Mouse (Mus musculus) limb, embryonic 14.5 days (tissue): Measurements from ENCODE around the gene Fam177a. TPM values are rescaled to one million over a fixed set of nuclear protein-coding genes. Genes with fewer than 3 reads are reported as not detected.
"Not testable (repeated sequence)": the region's sequence is repeated elsewhere in the genome, so short reads cannot be mapped to it uniquely, and the experiment has no call there.

Experiments
- ATAC-seq: fragments of 200-750 bp; cut with Nextera tagmentation; 2 replicates; pipeline ENCODE4 v1.8.0; 2017; ENCODE audit warnings: low read depth, moderate number of reproducible peaks, moderate TSS enrichment; ENCODE audit not compliant: low FRiP score
- DNase-seq: peaks from one replicate; pipeline ENCODE4 v3.0.0-alpha.2; 2015; ENCODE audit warnings: low spot score
- H3K27ac ChIP-seq: fragments of 300-500 bp; sonication (generic); replicated peaks from 2 replicates; pipeline ENCODE4 v1.5.1; 2014; ENCODE audit warnings: low read depth, mild to moderate bottlenecking, low read length, moderate library complexity, mixed read lengths
- H3K27me3 ChIP-seq: fragments of 300-500 bp; sonication (generic); 2 replicates; pipeline ENCODE4 v1.6.1; 2014; ENCODE audit warnings: low read length, mixed read lengths; ENCODE audit not compliant: control insufficient read depth, insufficient read depth
- H3K36me3 ChIP-seq: fragments of 300-500 bp; sonication (generic); 2 replicates; pipeline ENCODE4 v1.6.1; 2014; ENCODE audit warnings: mild to moderate bottlenecking, low read length, moderate library complexity, mixed read lengths; ENCODE audit not compliant: control insufficient read depth, insufficient read depth
- H3K4me1 ChIP-seq: fragments of 300-500 bp; sonication (generic); 2 replicates; pipeline ENCODE4 v1.6.1; 2014; ENCODE audit warnings: antibody characterized with exemption, low read length, mixed read lengths; ENCODE audit not compliant: control insufficient read depth, insufficient read depth
- H3K4me2 ChIP-seq: fragments of 300-500 bp; sonication (generic); replicated peaks from 2 replicates; pipeline ENCODE4 v1.6.1; 2014; ENCODE audit warnings: low read depth, mild to moderate bottlenecking, low read length, moderate library complexity; ENCODE audit not compliant: severe bottlenecking
- H3K4me3 ChIP-seq: fragments of 300-500 bp; sonication (generic); replicated peaks from 2 replicates; pipeline ENCODE4 v1.5.1; 2014; ENCODE audit warnings: low read length
- H3K9ac ChIP-seq: fragments of 300-500 bp; sonication (generic); 2 replicates; pipeline ENCODE4 v1.6.1; 2014; ENCODE audit warnings: mild to moderate bottlenecking, low read depth, low read length, moderate library complexity; ENCODE audit not compliant: severe bottlenecking
- H3K9me3 ChIP-seq: fragments of 300-500 bp; sonication (generic); 2 replicates; pipeline ENCODE4 v1.6.1; 2016; ENCODE audit warnings: low read length; ENCODE audit not compliant: control insufficient read depth
- POLR2A ChIP-seq: fragments of 200-500 bp; IDR thresholded peaks from 2 replicates; pipeline ENCODE4 v1.8.0; 2012; ENCODE audit warnings: inconsistent platforms, mild to moderate bottlenecking, moderate library complexity, borderline replicate concordance; ENCODE audit not compliant: insufficient read depth, insufficient read length; ENCODE audit errors: extremely low read depth
- WGBS: fragments of 180-500 bp; shearing (Covaris S2); extraction: QIAGEN DNeasy Blood & Tissue Kit; methylation state at CpG from one replicate; pipeline ENCODE4 v1.1.7; 2014; 5-methylcytosine and 5-hydroxymethylcytosine counted together
- polyA plus RNA-seq, 2 experiments: library from polyadenylated mRNA; depleted of rRNA in 1 of 2; stranded (reverse) in 1 of 2; unstranded in 1 of 2; fragments of >200 nt; fragmentation: Nextera tagmentation in 1 of 2; extraction: Ambion mirVana in 1 of 2; gene quantifications; 2 replicates each; pipeline versions ENCODE4 v1.2.1 to v1.2.3; 2012 to 2014

The Fam177a gene
- polyA plus RNA-seq (2012; rRNA removed) = 9.0 and 9.5 TPM in 2 replicates
- 17.5 and 25.3 TPM in 2 replicates for polyA plus RNA-seq (2014; fragmentation: Nextera tagmentation; extraction: Ambion mirVana)

- not testable (repeated sequence) for H3K27me3 ChIP-seq, H3K4me2 ChIP-seq, DNase-seq, H3K4me3 ChIP-seq, H3K4me1 ChIP-seq, H3K9ac ChIP-seq, H3K9me3 ChIP-seq, H3K36me3 ChIP-seq, H3K27ac ChIP-seq
- no CpG with 5 or more reads among the region's 40 CpGs for WGBS
- peak; percentile 97 for ATAC-seq
Observed at GRCm38 (mm10) chr12:55124242-55124641, at the start of gene Fam177a. Gene Fam177a (plus strand): TSS chr12:55124469.

- H3K4me2 ChIP-seq = no peak overlapping the region
- no peaks in the 10 kb centered on the region for H3K4me1 ChIP-seq
- no peak for TF ChIP-seq POLR2A
- no peaks in the 10 kb centered on the region for H3K27me3 ChIP-seq
- WGBS = 99% methylated on average over 2 of the region's 2 CpGs
- no peak overlapping the region for H3K27ac ChIP-seq
- DNase-seq (no peak), ATAC-seq (no peak)
- no peaks in the 10 kb centered on the region for H3K9me3 ChIP-seq
- H3K4me3 ChIP-seq = no peak overlapping the region
- no peak overlapping the region for H3K9ac ChIP-seq
- H3K36me3 ChIP-seq = 0 out of 2 replicates have a peak, but pooled peaks cover 2% of the 10 kb centered on the region
Observed at GRCm38 (mm10) chr12:55075296-55075695, 49.0 kb upstream of the Fam177a start.

GRCm38 (mm10) chr12:55078706-55079105 lies 45.6 kb upstream of the Fam177a start:
- not testable (repeated sequence) for H3K27me3 ChIP-seq, H3K4me3 ChIP-seq, DNase-seq, H3K9me3 ChIP-seq, H3K36me3 ChIP-seq, H3K4me2 ChIP-seq, H3K9ac ChIP-seq, H3K27ac ChIP-seq, H3K4me1 ChIP-seq, ATAC-seq
- WGBS = 38% methylated on average over 2 of the region's 2 CpGs

- ATAC-seq (peak; percentile 99), DNase-seq (peak; percentile 95)
- not testable (repeated sequence) for H3K9me3 ChIP-seq, H3K36me3 ChIP-seq, H3K4me1 ChIP-seq, H3K27me3 ChIP-seq
- H3K4me2 ChIP-seq = peak within 1 kb of the TSS; percentile 55
- peak within 1 kb of the TSS; percentile 66 for H3K9ac ChIP-seq
- peak within 1 kb of the TSS; percentile 53 for H3K4me3 ChIP-seq
- H3K27ac ChIP-seq = peak within 1 kb of the TSS; percentile 78
- WGBS = under 1% methylated on average over 46 of the region's 60 CpGs
Observed at GRCm38 (mm10) chr12:55079726-55080600, 44.3 kb upstream of the Fam177a start, which contains the start of the genes 2700097O09Rik and Srp54a. Gene 2700097O09Rik (minus strand): TSS chr12:55080110. Gene Srp54a (plus strand): TSS chr12:55080262.

GRCm38 (mm10) chr12:55080601-55080942 lies 43.7 kb upstream of the Fam177a start:
- H3K27ac ChIP-seq = peak overlapping the region; percentile 78
- peak; percentile 47 for ATAC-seq

GRCm38 (mm10) chr12:55092127-55092526 lies 32.1 kb upstream of the Fam177a start:
- not testable (repeated sequence) for DNase-seq, H3K36me3 ChIP-seq, H3K27me3 ChIP-seq, H3K9ac ChIP-seq, H3K4me1 ChIP-seq, H3K4me3 ChIP-seq, H3K27ac ChIP-seq, ATAC-seq, H3K9me3 ChIP-seq, H3K4me2 ChIP-seq
- WGBS = no CpG with 5 or more reads among the region's 7 CpGs

More at GRCm38 (mm10) chr12:55080601-55080942, 43.7 kb upstream of the Fam177a start:
- DNase-seq, H3K4me1 ChIP-seq, H3K36me3 ChIP-seq, H3K27me3 ChIP-seq, H3K9me3 ChIP-seq: not testable (repeated sequence)
- Histone ChIP-seq H3K4me2 (peak overlapping the region; percentile 38; the same call in 1 of the 2 replicates), H3K9ac (peak overlapping the region; percentile 66), H3K4me3 (peak overlapping the region; percentile 53)
- under 1% methylated on average over 25 of the region's 25 CpGs for WGBS

GRCm38 (mm10) chr12:55112616-55113015 lies 11.7 kb upstream of the Fam177a start:
- not testable (repeated sequence) for H3K4me3 ChIP-seq, H3K27ac ChIP-seq, H3K9me3 ChIP-seq, H3K27me3 ChIP-seq, H3K4me2 ChIP-seq, H3K4me1 ChIP-seq, ATAC-seq, H3K9ac ChIP-seq, H3K36me3 ChIP-seq, DNase-seq
- no CpG with 5 or more reads among the region's 7 CpGs for WGBS

- H3K4me3 ChIP-seq, H3K9me3 ChIP-seq, DNase-seq, H3K27ac ChIP-seq, H3K27me3 ChIP-seq, H3K4me1 ChIP-seq, H3K4me2 ChIP-seq, H3K9ac ChIP-seq, H3K36me3 ChIP-seq: not testable (repeated sequence)
- no CpG with 5 or more reads among the region's 18 CpGs for WGBS
- ATAC-seq = peak; percentile 37; the same call in 1 of the 2 replicates
Observed at GRCm38 (mm10) chr12:55124731-55125130, 462 bp downstream of the Fam177a start.
